Mouse (Mus musculus): Measurements from ENCODE around the gene Usp22. TPM values are rescaled to one million over a fixed set of nuclear protein-coding genes. Genes with fewer than 3 reads are reported as not detected.
A peak's percentile ranks its signal among the peaks of the same experiment; 100 is the strongest.

Gene Usp22
- total RNA-seq, 2 experiments from 2014 or later, result 42.3 to 57.6 TPM

GRCm38 (mm10) chr11:61109707-61110106 is 65.1 kb downstream of the Usp22 start:
- DNase-seq (ENCODE audit: low spot score in 2 of 2), result no peak

GRCm38 (mm10) chr11:61108911-61109361 is 65.9 kb downstream of the Usp22 start:
- no peak for DNase-seq (ENCODE audit: low spot score in 2 of 2)

GRCm38 (mm10) chr11:61104241-61104901 is 70.5 kb downstream of the Usp22 start:
- DNase-seq (ENCODE audit: low spot score in 2 of 2), result peak; percentile 85 to 86

GRCm38 (mm10) chr11:61102397-61103339 is 72.2 kb downstream of the Usp22 start:
- DNase-seq (ENCODE audit: low spot score in 2 of 2), result no peak

Other genes starting within 250 kb of the Usp22 start
- gene Map2k3, start 243.0 kb downstream of the Usp22 start, total RNA-seq (2021), result 100 to 1,000 TPM in 1 of 2 experiments, 10 to 100 TPM in 1; 71.7 to 116 TPM
- gene Kcnj12, start 152.5 kb downstream of the Usp22 start, total RNA-seq (2021), result 1 to 10 TPM; 2.1 to 2.8 TPM
- gene Tnfrsf13b, start 48.3 kb downstream of the Usp22 start, total RNA-seq (2021), result under 1 TPM; 0.50 to 0.70 TPM
- under 1 TPM in 1 of 2 experiments, not detected in 1; 0.70 TPM for gene Aldh3a1, start 32.5 kb upstream of the Usp22 start, total RNA-seq (2021)
- 10 to 100 TPM; 41.6 to 59.9 TPM for gene Aldh3a2, start 92.4 kb upstream of the Usp22 start, total RNA-seq (2021)
- not detected for gene Slc47a2, start 167.8 kb upstream of the Usp22 start, total RNA-seq (2021)
- 1 to 10 TPM in 1 of 2 experiments, under 1 TPM in 1; 0.70 to 1.8 TPM for gene Slc47a1, start 203.3 kb upstream of the Usp22 start, total RNA-seq (2021)

Measured in adrenal gland, adult 18-20 months (tissue).